Mouse (Mus musculus): ENCODE results near the gene Tsacc.

Tsacc gene

GRCm38 (mm10) chr3:88238866-88239391, 57.9 kb downstream of the Tsacc start:
- in situ Hi-C loops (cut with MboI) = no loop called here

- in situ Hi-C loops (cut with MboI) = no loop called here
Measured at GRCm38 (mm10) chr3:88237556-88238194, 59.1 kb downstream of the Tsacc start.

- in situ Hi-C loops (cut with MboI) = no loop called here
Measured at GRCm38 (mm10) chr3:88237161-88237555, 59.6 kb downstream of the Tsacc start.

GRCm38 (mm10) chr3:88235616-88236015, 61.2 kb downstream of the Tsacc start:
- in situ Hi-C loops (cut with MboI) = no loop called here

GRCm38 (mm10) chr3:88235216-88235615, 61.6 kb downstream of the Tsacc start:
- in situ Hi-C loops (cut with MboI) = no loop called here

GRCm38 (mm10) chr3:88234041-88234440, 62.8 kb downstream of the Tsacc start:
- in situ Hi-C loops (cut with MboI) = no loop called here

- in situ Hi-C loops (cut with MboI) = no loop called here
Measured at GRCm38 (mm10) chr3:88232851-88233649, 63.7 kb downstream of the Tsacc start.

Measured in mature B cell (primary cell).